ENCODE assay signal across 11 mouse cellular contexts in genomic region chr15:81352638-81353037, GRCm38 (mm10). TPM values are rescaled to one million over a fixed set of nuclear protein-coding genes. Genes with fewer than 3 reads are reported as not detected.
DNase-seq lines count a peak whose midpoint lies in the region; ATAC-seq lines count a peak whose summit lies in the region.
"Had no signal": no experiment of that assay in that cellular context is flagged by ENCODE, and none has a peak within 500 bp of the region (broad histone marks: within the 10 kb centered on the region; RNA-seq: fewer than 3 reads in every experiment).

No protein-coding gene starts in this region.

- peak; percentile 61 for DNase-seq in CD4-positive, CD25-positive, alpha-beta regulatory T cell, adult 2 months (ENCODE audit: low read depth, low spot score)
- DNase-seq in kidney, postnatal 10 days: peak; percentile 27
- no peak for DNase-seq in kidney, adult 8-10 months
- DNase-seq in thymus, postnatal 14 days: peak; percentile 15
- DNase-seq in thymus, postnatal 10 days (ENCODE audit: low spot score in 2 of 2): no peak
- DNase-seq in spleen, postnatal 36 days (ENCODE audit: low spot score in 2 of 2): no peak
- DNase-seq: gastrocnemius, postnatal 36 days; heart, postnatal 36 days had no signal

- ATAC-seq in CD4-positive, CD25-positive, alpha-beta regulatory T cell, adult 4 months: no peak
- ATAC-seq in erythroblast, adult 5-6 weeks (replicated peaks; ENCODE audit: low FRiP score, poor library complexity, severe bottlenecking): no peak

RNA-seq across cellular contexts. Expression of gene Slc25a17, which starts 8.0 kb away (rescaled TPM):
- 100 to 1,000 TPM in 1 of 2 experiments, 10 to 100 TPM in 1; 83.2 to 102 TPM for polyA plus RNA-seq in CD4-positive, CD25-positive, alpha-beta regulatory T cell, adult 4 months (2017; shearing (Covaris generic))
- 19.2 and 23.4 TPM in 2 replicates for total RNA-seq in erythroblast, adult 5-6 weeks (2015; ENCODE audit: low replicate concordance)
- 19.5 and 25.1 TPM in 2 replicates for total RNA-seq in erythroblast, adult 5-6 weeks (2017; ENCODE audit: low replicate concordance)

RNA-seq across cellular contexts. Expression of gene St13, which starts 47.2 kb away (rescaled TPM):
- polyA plus RNA-seq in CD4-positive, CD25-positive, alpha-beta regulatory T cell, adult 4 months (2017; shearing (Covaris generic)): 100 to 1,000 TPM; 177 to 187 TPM
- 14.8 and 48.3 TPM in 2 replicates for total RNA-seq in erythroblast, adult 5-6 weeks (2015; ENCODE audit: low replicate concordance)
- 27.7 and 35.1 TPM in 2 replicates for total RNA-seq in erythroblast, adult 5-6 weeks (2017; ENCODE audit: low replicate concordance)

RNA-seq across cellular contexts. Expression of gene Xpnpep3, which starts 47.3 kb away (rescaled TPM):
- 10 to 100 TPM in 1 of 2 experiments, 1 to 10 TPM in 1; 8.3 to 13.1 TPM for polyA plus RNA-seq in CD4-positive, CD25-positive, alpha-beta regulatory T cell, adult 4 months (2017; shearing (Covaris generic))
- total RNA-seq in erythroblast, adult 5-6 weeks (2015; ENCODE audit: low replicate concordance): 0.63 and 3.8 TPM in 2 replicates
- total RNA-seq in erythroblast, adult 5-6 weeks (2017; ENCODE audit: low replicate concordance): 3.3 and 7.2 TPM in 2 replicates

RNA-seq across cellular contexts. Expression of gene Dnajb7, which starts 55.5 kb away (rescaled TPM):
- polyA plus RNA-seq in CD4-positive, CD25-positive, alpha-beta regulatory T cell, adult 4 months (2017; shearing (Covaris generic)): 1 to 10 TPM; 3.2 to 4.3 TPM
- total RNA-seq in erythroblast, adult 5-6 weeks (2015; ENCODE audit: low replicate concordance): not detected in 2 replicates
- total RNA-seq in erythroblast, adult 5-6 weeks (2017; ENCODE audit: low replicate concordance): not detected in 2 replicates
- total RNA-seq: gastrocnemius, postnatal 36 days; heart, postnatal 36 days; left cerebral cortex, postnatal 14 days had no signal

Comparison
In these comparisons a context has a peak if more than half of its experiments do, and no peak if none do; other contexts are left out.
1. DNase-seq: peak in CD4-positive, CD25-positive, alpha-beta regulatory T cell, adult 2 months (single experiment), kidney, postnatal 10 days (single experiment) and thymus, postnatal 14 days (single experiment); none in kidney, adult 8-10 months (0 of 2), thymus, postnatal 10 days (0 of 2) and spleen, postnatal 36 days (0 of 2).